Mouse (Mus musculus): ENCODE results near the gene Hectd4. TPM values are rescaled to one million over a fixed set of nuclear protein-coding genes. Genes with fewer than 3 reads are reported as not detected.
"Not testable (repeated sequence)": the region's sequence is repeated elsewhere in the genome, so short reads cannot be mapped to it uniquely, and the experiment has no call there.

The Hectd4 gene
- total RNA-seq, 2 experiments from 2014 or later: 18.7 to 27.8 TPM

DNA sequence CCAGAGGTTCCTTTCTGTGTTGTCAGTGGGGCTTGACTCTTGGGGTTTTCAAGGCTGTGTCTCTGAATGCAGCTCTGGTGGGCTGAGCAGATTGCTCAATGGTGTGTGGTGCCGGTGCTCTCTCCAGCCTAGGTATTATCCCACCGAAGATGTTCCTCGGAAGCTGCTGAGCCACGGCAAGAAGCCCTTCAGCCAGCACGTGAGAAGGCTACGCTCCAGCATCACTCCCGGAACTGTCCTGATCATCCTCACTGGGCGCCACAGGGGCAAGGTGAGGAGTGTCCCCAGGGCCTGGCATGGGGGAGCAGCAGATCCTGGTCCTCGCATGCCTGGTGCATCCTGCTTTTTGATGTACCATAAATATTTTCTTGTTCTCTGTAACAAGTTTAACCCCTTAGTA lies 13.5 kb upstream of the Hectd4 start:
- DNase-seq: no peak

DNA sequence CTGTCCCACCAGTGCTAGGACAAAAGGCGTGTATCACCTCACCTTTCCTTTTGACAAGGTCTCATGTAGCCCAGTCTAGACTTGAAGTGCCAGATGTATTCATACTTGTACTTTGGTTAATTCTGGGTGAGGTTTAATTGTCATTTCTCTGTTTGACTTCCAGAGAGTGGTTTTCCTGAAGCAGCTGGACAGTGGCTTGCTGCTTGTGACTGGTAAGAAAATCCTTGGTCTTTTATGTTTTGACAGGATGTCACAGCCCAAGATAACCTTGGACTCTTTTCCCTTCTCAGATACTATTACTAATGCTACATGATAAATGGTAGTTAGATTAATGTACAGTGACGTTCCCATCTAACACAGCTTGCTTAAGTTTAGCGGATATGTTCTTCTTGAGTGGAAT lies 13.0 kb upstream of the Hectd4 start:
- no peak for DNase-seq

DNA sequence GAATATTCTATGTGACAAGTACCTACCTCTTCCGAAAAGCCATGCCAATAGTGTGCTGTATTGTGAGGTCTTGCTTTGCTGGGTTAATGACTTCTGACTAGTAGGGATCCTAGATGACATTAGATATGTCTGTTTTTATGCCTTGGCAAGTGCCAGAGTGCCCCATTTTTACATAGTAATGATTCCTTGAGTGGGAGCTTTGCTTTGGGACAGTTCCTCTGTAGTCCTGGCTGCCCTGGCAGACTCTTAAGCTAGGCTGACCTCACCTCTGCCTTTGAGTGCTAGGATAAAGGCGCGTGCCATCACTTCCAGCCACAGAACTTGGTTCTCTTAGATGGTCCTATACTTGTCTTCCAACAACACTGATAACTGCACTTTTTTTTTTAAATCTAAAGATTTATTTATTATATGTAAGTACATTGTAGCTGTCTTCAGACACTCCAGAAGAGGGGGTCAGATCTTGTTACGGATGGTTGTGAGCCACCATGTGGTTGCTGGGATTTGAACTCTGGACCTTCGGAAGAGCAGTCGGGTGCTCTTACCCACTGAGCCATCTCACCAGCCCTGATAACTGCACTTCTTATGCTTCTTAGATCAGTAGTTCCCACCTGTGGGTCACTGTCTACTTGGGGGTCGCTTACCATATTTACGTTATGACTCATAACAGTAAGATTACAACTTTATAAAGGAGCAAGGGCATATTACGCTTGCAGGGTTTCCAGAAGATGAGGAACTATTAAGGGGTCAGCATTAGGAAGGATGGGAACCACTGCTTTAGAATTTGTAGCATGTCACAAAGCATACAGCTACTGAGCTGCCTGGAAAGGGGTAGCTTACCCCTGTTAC lies 10.0 kb upstream of the Hectd4 start:
- DNase-seq: no peak

GRCm38 (mm10) chr5:121210601-121210924 lies 9.5 kb upstream of the Hectd4 start:
- no peak for DNase-seq

DNA sequence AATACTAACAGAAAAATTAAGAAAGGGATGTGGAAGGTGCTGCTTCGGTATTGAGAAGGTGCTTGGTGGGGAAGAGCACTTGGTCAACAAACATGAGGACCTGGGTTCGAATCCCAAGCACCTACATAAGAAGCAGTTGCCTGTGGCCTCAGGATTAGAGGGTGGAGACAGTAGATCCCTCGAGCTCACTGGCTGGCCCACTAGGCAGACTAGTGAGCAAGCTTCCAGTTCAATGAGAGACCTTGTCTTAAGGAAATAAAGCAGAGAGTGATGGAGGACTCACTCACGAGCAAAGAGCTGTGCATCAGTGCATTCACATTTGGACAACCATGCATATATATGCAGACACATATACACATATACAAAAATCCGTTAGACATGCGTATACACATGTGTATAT lies 7.9 kb upstream of the Hectd4 start:
- DNase-seq: no peak

DNA sequence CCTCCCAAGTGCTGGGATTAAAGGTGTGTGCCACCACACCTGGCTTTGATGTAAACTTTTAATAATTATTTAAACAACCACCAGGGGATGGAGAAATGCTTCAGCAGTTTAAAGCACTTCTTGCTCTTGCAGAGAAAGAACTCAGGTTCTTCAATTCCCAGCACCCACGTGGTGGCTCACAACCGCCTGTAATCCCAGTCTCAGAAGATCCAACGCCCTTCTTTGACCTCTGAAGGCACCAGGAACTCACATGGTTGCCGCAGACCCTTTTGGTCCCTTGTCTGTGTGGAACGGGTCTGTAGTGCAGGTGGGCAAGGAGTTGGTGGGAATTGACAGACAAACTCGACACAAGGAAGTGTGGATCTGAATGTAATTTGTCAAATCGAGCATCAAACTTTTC lies 5.3 kb upstream of the Hectd4 start:
- no peak for DNase-seq

DNA sequence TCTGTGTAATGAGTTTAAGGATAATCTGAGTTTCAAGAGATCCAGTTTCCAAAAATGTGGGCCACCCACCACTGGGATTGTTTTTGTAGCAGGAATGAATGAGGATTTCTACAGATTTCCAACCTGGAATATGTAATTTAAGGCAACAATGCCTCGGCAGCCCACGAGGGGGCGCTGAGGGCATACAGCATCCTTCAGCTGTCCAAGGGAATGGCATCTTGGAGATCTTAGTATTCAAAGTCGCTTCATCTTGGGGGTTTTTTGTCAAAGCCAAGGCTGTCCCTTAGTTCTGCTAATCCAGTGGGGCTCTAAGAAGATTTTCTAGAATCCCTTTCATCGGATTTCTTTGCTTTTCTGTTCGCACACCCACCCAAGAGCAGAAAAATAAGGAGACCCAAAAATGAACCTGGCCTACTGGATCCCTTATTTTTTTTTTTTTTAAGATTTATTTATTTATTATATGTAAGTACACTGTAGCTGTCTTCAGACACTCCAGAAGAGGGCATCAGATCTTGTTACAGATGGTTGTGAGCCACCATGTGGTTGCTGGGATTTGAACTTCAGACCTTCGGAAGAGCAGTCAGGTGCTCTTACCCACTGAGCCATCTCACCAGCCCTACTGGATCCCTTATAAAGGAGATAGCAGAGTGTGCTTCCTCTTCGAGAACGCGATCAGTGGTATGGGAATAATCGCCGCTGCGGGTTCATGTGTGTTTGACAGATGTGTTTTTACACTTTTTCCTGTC lies 4.5 kb upstream of the Hectd4 start:
- peak; percentile 84 for DNase-seq

GRCm38 (mm10) chr5:121216126-121216446 lies 3.9 kb upstream of the Hectd4 start:
- peak; percentile 83 for DNase-seq

- DNase-seq: not testable (repeated sequence)
Measured at GRCm38 (mm10) chr5:121216584-121217312, 3.3 kb upstream of the Hectd4 start.

GRCm38 (mm10) chr5:121217313-121217634 lies 2.7 kb upstream of the Hectd4 start:
- DNase-seq: no peak

GRCm38 (mm10) chr5:121219190-121219589 lies 829 bp upstream of the Hectd4 start:
- DNase-seq: no peak

DNA sequence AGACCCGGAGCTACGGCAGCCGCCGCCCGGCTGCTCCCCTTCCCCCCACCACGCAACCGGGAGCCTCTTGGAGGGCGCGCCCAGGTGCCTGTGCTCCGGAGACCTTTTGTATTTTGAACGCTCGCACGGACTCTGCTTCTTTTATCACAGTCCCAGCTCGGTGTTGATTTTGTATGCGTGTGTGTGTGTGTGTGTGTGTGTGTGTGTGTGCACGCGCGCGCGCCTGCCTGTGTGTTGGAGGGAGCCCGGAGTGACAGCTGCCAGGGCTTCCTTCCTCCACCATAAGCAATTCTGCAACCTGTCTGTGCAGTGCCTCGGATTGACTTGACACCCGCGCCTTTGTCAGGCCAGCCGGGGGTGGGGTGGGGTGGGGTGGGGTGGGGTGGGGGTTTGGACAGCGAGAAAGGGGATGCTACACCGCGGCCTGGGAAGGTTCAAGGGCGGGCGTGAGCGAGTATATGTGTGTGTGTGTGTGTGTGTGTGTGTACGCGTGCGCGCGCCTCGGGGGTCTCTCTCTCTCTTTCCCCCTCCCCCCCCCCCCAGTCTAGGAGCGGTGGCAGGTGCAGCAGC lies 798 bp downstream of the Hectd4 start:
- no peak for DNase-seq

- DNase-seq: no peak
Measured at GRCm38 (mm10) chr5:121221328-121221850, 1.4 kb downstream of the Hectd4 start.

- not testable (repeated sequence) for DNase-seq
Measured at GRCm38 (mm10) chr5:121224020-121224419, 4.0 kb downstream of the Hectd4 start.

DNA sequence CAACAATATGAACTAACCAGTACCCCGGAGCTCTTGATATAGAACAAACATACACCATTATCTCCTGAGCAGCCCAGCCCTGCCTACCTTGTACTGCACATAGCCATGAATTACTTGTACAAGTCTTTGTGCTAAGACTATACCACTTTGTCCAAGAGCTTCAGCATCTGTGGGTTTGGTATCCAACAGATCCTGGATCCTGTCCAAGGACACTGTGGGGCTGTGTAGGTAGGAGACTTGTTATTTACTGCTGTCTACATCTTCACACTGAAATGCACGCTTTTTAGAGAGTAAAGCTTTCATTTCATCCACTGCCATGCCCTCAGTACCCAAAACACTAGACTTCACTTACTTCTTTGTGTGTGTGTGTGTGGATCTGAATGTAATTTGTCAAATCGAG lies 4.8 kb downstream of the Hectd4 start:
- no peak for DNase-seq

- DNase-seq: no peak
Measured at GRCm38 (mm10) chr5:121225854-121226253, 5.8 kb downstream of the Hectd4 start.

DNA sequence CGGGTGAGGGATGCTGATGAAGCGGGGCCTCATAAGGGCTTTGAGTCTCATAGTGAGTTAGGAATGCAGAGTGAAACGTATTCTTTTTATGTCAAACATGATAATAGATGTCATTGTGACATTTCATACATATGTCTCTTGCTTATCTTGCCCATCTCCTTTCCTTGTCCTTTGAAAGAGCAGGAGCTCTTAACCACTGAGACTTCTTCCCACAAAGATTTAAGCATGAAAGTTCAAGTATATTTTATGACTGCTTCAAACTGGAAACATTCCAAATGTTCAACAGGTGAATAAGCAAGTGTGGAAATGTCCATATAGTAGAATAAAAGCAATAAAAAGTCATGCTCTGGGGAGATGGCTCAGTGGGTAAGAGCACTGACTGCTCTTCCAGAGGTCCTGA lies 6.4 kb downstream of the Hectd4 start:
- DNase-seq: no peak

- no peak for DNase-seq
Measured at GRCm38 (mm10) chr5:121226845-121227244, 6.8 kb downstream of the Hectd4 start.

GRCm38 (mm10) chr5:121227330-121227729 lies 7.3 kb downstream of the Hectd4 start:
- not testable (repeated sequence) for DNase-seq

DNA sequence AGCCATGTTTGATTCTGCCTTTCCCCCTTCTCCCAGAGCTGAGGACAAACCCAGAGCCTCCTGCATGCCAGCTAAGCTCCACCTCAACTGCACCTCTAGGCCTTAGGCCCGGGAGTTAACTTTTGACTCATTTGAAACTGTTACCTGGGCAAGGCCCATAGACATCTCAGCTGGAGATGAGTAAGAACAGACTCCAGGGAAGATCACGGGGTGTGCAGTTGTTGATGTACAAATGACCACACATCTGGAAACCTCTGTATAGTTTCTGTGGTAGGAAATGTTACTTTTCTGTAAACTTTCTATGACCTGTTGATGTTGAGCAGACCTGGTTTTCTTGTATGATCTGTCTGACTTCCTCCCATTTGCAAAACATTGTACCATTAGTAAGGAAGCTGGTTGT lies 9.2 kb downstream of the Hectd4 start:
- DNase-seq: no peak

DNA sequence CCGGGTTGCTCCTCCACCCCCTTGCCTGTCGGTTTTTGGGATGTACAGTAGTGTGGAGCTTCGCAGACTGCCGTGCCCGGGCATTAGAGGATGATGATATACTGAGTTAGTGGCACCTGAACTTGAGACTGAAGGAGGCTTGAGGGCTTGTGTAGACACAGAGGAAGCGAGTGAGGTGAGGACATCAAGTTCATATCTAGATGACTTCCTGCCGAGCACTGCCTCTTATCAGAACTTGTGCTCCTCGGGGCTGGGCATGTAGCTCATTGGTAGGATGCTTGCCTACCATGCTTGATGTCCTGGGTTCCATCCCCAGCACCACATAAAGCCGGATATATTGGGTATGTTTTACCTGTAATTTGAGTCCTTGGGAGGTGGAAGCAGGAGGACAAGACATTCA lies 10.8 kb downstream of the Hectd4 start:
- DNase-seq: no peak

DNA sequence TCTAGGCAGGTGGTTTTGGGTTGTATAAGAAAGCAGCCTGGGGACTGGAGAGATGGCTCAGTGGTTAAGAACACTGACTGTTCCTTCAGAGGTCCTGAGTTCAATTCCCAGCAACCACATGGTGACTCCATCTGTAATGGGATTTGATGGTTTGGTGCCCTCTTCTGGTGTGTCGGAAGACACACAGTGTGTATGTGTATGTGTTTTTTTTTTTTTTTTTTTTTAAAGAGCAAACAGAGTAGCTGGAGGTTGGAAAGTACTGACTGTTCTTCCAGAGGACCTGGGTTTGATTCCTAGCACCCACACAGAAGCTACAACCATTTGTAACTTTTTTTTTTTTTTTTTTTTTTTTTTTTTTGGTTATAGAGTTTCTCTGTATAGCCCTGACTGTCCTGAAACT lies 12.8 kb downstream of the Hectd4 start:
- DNase-seq: no peak

- no peak for DNase-seq
Measured at GRCm38 (mm10) chr5:121233726-121234125, 13.7 kb downstream of the Hectd4 start.

All from adrenal gland, postnatal 10 days (tissue).